Mouse (Mus musculus) thymus, adult 2 months (tissue): ENCODE results near the gene Gpr137. TPM values are rescaled to one million over a fixed set of nuclear protein-coding genes. Genes with fewer than 3 reads are reported as not detected.
A peak's percentile ranks its signal among the peaks of the same experiment; 100 is the strongest.

ENCODE experiments used
- DNase-seq: peaks from one replicate; pipeline ENCODE4 v3.0.0; 2021
- H3K27ac ChIP-seq: fragments of 200-500 bp; 2 replicates; pipeline ENCODE4 v1.5.1; 2012; ENCODE audit warnings: low read length, control low read depth; ENCODE audit not compliant: control insufficient read depth, insufficient read depth
- H3K27me3 ChIP-seq: fragments of 200-500 bp; 2 replicates; pipeline ENCODE4 v1.6.1; 2012; ENCODE audit warnings: mild to moderate bottlenecking, low read length, moderate library complexity, mixed read lengths; ENCODE audit not compliant: control insufficient read depth, insufficient read depth
- H3K36me3 ChIP-seq: fragments of 200-500 bp; 2 replicates; pipeline ENCODE4 v1.6.1; 2012; ENCODE audit warnings: mild to moderate bottlenecking, low read length, moderate library complexity; ENCODE audit not compliant: control insufficient read depth, insufficient read depth
- H3K4me1 ChIP-seq: fragments of 200-500 bp; replicated peaks from 2 replicates; pipeline ENCODE4 v1.6.1; 2012; ENCODE audit warnings: low read length; ENCODE audit not compliant: control insufficient read depth, insufficient read depth
- H3K4me3 ChIP-seq: fragments of 200-500 bp; 2 replicates; pipeline ENCODE4 v1.5.1; 2012; ENCODE audit warnings: mild to moderate bottlenecking, low read length, control low read depth, moderate library complexity; ENCODE audit not compliant: control insufficient read depth, insufficient read depth
- CTCF ChIP-seq: fragments of 200-500 bp; IDR thresholded peaks from 2 replicates; pipeline ENCODE4 v1.5.1; 2012; ENCODE audit warnings: mild to moderate bottlenecking, control low read depth, low read length, moderate library complexity, borderline replicate concordance; ENCODE audit not compliant: control insufficient read depth, poor library complexity, insufficient read depth; ENCODE audit errors: extremely low read depth
- POLR2A ChIP-seq: fragments of 200-500 bp; IDR thresholded peaks from 2 replicates; pipeline ENCODE4 v1.6.1; 2012; ENCODE audit warnings: mild to moderate bottlenecking, low read length, control low read depth, moderate library complexity; ENCODE audit not compliant: control insufficient read depth, poor library complexity, insufficient read depth; ENCODE audit errors: extremely low read depth
- WGBS: fragments of 180-500 bp; shearing (Covaris S2); methylation state at CpG from one replicate; pipeline ENCODE4 v1.1.7; 2018; 5-methylcytosine and 5-hydroxymethylcytosine counted together
- polyA plus RNA-seq: library from polyadenylated mRNA; depleted of rRNA; stranded (reverse); fragments of >200 nt; gene quantifications from 2 replicates; pipeline ENCODE4 v1.2.3, GENCODE M21; 2012

Gpr137 gene
- polyA plus RNA-seq, 1 experiment, result 86.6 TPM

GRCm38 (mm10) chr19:6928080-6928479 lies 14.2 kb downstream of the Gpr137 start:
- no peak for DNase-seq
- H3K36me3 ChIP-seq, result no peaks in the 10 kb centered on the region
- peaks cover 12% of the 10 kb centered on the region for H3K4me1 ChIP-seq
- peaks cover 28% of the 10 kb centered on the region; the same call in 1 of the 2 replicates for H3K27me3 ChIP-seq
- H3K4me3 ChIP-seq, result no peak overlapping the region
- WGBS, result 26% methylated on average over 9 of the region's 9 CpGs
- TF ChIP-seq POLR2A (no peak), CTCF (no peak)
- H3K27ac ChIP-seq, result no peak overlapping the region

DNA sequence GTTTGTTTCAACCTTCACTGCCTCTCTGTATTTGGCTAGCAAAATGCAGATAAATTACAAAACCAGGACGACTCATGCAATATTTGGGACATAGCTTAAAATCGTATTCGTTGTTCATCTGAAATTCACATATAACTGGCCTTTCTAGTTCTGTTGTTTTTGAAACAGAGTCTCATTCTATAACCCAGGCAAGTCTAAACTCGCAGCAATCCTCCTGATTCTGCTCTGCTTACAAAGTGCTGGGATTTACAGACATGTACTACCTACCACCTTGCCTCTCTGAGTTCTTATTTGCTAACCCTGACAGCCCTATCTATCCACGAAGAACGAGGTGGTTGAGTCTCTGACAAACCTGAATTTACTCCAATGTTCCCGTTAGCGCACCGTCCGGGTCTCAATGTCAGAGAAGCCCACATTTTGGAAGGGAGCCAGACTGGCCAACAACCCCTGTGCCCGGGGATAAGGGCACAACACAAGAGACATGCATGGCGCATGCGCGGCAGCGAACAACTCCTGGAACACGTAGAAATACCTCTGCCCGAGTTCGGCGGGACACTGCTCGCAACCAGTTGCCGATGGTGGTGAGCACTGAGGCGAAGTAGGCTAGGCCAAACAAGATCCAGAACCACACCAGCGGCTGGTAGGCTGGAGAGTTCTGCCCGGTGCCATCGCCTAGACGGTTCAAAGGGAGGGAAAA lies 15.6 kb downstream of the Gpr137 start:
- H3K4me3 ChIP-seq, result no peak overlapping the region
- TF ChIP-seq CTCF, result no peak
- TF ChIP-seq POLR2A, result no peak
- no peak for DNase-seq

GRCm38 (mm10) chr19:6925611-6926329 lies 16.5 kb downstream of the Gpr137 start:
- Histone ChIP-seq H3K36me3 (no peaks in the 10 kb centered on the region), H3K27me3 (peaks cover 22% of the 10 kb centered on the region; the same call in 1 of the 2 replicates), H3K4me1 (peaks cover 21% of the 10 kb centered on the region), H3K27ac (no peak overlapping the region), H3K4me3 (no peak overlapping the region)
- WGBS, result 33% methylated on average over 40 of the region's 40 CpGs
- no peak for DNase-seq
- no peak for TF ChIP-seq CTCF
- no peak for TF ChIP-seq POLR2A

More for the DNA sequence above, 15.6 kb downstream of the Gpr137 start:
- peaks cover 22% of the 10 kb centered on the region; the same call in 1 of the 2 replicates for H3K27me3 ChIP-seq
- H3K36me3 ChIP-seq, result no peaks in the 10 kb centered on the region
- 19% methylated on average over 26 of the region's 26 CpGs for WGBS
- H3K4me1 ChIP-seq, result peaks cover 19% of the 10 kb centered on the region
- H3K27ac ChIP-seq, result no peak overlapping the region

- no peak within 1 kb of the TSS for H3K27ac ChIP-seq
- H3K27me3 ChIP-seq, result peaks cover 22% of the 10 kb centered on the region; the same call in 1 of the 2 replicates
- no peak for DNase-seq
- H3K36me3 ChIP-seq, result no peaks in the 10 kb centered on the region
- peak within 1 kb of the TSS; percentile 10; the same call in 1 of the 2 replicates for H3K4me3 ChIP-seq
- peaks cover 27% of the 10 kb centered on the region for H3K4me1 ChIP-seq
- 7% methylated on average over 9 of the region's 9 CpGs for WGBS
- TF ChIP-seq CTCF (no peak), POLR2A (no peak)
These were observed 17.0 kb downstream of the Gpr137 start, which contains the start of gene Catsperz for GRCm38 (mm10) chr19:6925307-6925573. Gene Catsperz, minus strand, starts transcription at chr19:6925380.

GRCm38 (mm10) chr19:6924461-6925306 lies 17.6 kb downstream of the Gpr137 start:
- TF ChIP-seq CTCF (0 out of 2 replicates have a peak, but pooled peaks have one; percentile 70), POLR2A (no peak)
- H3K36me3 ChIP-seq, result no peaks in the 10 kb centered on the region
- peak; percentile 88 for DNase-seq
- H3K4me3 ChIP-seq, result peak overlapping the region; percentile 10; the same call in 1 of the 2 replicates
- peaks cover 30% of the 10 kb centered on the region for H3K4me1 ChIP-seq
- WGBS, result 6% methylated on average over 39 of the region's 39 CpGs
- H3K27me3 ChIP-seq, result peaks cover 22% of the 10 kb centered on the region; the same call in 1 of the 2 replicates
- no peak overlapping the region for H3K27ac ChIP-seq

GRCm38 (mm10) chr19:6922901-6923735 lies 19.2 kb downstream of the Gpr137 start:
- WGBS, result 84% methylated on average over 6 of the region's 6 CpGs
- H3K27ac ChIP-seq, result no peak overlapping the region
- H3K4me1 ChIP-seq, result peaks cover 30% of the 10 kb centered on the region
- peaks cover 20% of the 10 kb centered on the region; the same call in 1 of the 2 replicates for H3K27me3 ChIP-seq
- no peaks in the 10 kb centered on the region for H3K36me3 ChIP-seq
- DNase-seq, result no peak
- H3K4me3 ChIP-seq, result no peak overlapping the region
- TF ChIP-seq POLR2A, result no peak
- no peak for TF ChIP-seq CTCF
